Mouse (Mus musculus): ENCODE data around the gene Gm20795.
"Not testable (repeated sequence)": the region's sequence is repeated elsewhere in the genome, so short reads cannot be mapped to it uniquely, and the experiment has no call there.

Gm20795 gene

GRCm38 (mm10) chrY:40804614-40805013 is at the start of gene Gm20795:
TSS of gene Gm20795 (plus strand) at chrY:40804914.
- not testable (repeated sequence) for DNase-seq (ENCODE audit: extremely low read depth, low read depth)

DNA sequence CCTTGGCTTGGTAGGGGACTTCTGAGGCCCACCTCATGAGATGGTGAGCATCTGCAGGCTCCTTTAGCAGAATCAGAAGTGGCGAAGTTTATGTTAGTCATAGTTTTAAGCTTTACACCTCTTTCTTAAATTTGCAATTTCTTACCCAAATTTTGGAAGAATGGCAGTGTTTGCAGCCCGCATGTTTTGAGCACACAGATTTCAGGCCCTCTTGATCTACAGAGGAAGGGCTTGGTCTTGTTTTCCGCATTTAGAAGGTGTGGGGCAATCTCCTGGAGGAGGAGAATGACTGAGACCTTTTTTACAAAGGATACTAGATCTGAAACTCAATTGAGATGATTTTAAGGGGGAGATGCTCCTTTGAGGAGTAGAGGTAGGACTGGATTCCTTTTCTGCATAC is 29.0 kb upstream of the Gm20795 start, which contains the start of gene Gm21797:
Gm21797 (minus strand) TSS at position 101 of the 400 bp plus-strand sequence.
- DNase-seq (ENCODE audit: extremely low read depth, low read depth), result not testable (repeated sequence)

All from MEL-GATA-1-ER (cell line).